8 mouse cellular contexts compared by ENCODE assay signal in genomic region chr12:84218289-84219120, GRCm38 (mm10). TPM values are rescaled to one million over a fixed set of nuclear protein-coding genes. Genes with fewer than 3 reads are reported as not detected.
DNase-seq lines count a peak whose midpoint lies in the region; ATAC-seq lines count a peak whose summit lies in the region.

Gene Elmsan1 (minus strand): TSS chr12:84218881.

- peak within 1 kb of the TSS; percentile 85 for H3K4me3 ChIP-seq in erythroblast, embryonic 14.5 days (replicated peaks)
- peak within 1 kb of the TSS; percentile 65 to 74 for H3K4me3 ChIP-seq in heart, embryonic 14.5 days (ENCODE audit: control insufficient read depth in 1 of 2, insufficient read depth in 1 of 2, low read depth in 1 of 2, low read length in 2 of 2)
- H3K4me3 ChIP-seq in liver, embryonic 13.5 days (replicated peaks) = peak within 1 kb of the TSS; percentile 82
- peak within 1 kb of the TSS; percentile 89 for H3K4me3 ChIP-seq in stomach, embryonic 14.5 days (ENCODE audit: low read depth, low read length)

- peak within 1 kb of the TSS; percentile 91 for H3K4me2 ChIP-seq in heart, embryonic 14.5 days (ENCODE audit: low read length)
- H3K4me2 ChIP-seq in liver, embryonic 13.5 days = peak within 1 kb of the TSS; percentile 81
- H3K4me2 ChIP-seq in stomach, embryonic 14.5 days (replicated peaks; ENCODE audit: low read depth, low read length) = peak within 1 kb of the TSS; percentile 85

- H3K36me3 ChIP-seq in erythroblast, embryonic 14.5 days (ENCODE audit: control insufficient read depth) = peaks cover 26% of the 10 kb centered on the region
- H3K36me3 ChIP-seq in heart, embryonic 14.5 days (ENCODE audit: control insufficient read depth, insufficient read depth, low read length) = peaks cover 8% of the 10 kb centered on the region; the same call in 1 of the 2 replicates
- H3K36me3 ChIP-seq in liver, embryonic 13.5 days = peaks cover 17% of the 10 kb centered on the region
- H3K36me3 ChIP-seq in stomach, embryonic 14.5 days (ENCODE audit: control insufficient read depth, insufficient read depth, low read length) = no peaks in the 10 kb centered on the region

- peak; percentile 86 for DNase-seq in CD4-positive helper T cell, adult 2 months (ENCODE audit: low read depth, low spot score)
- peak; percentile 81 for DNase-seq in brain, adult 2 months (ENCODE audit: low read depth, low spot score)
- DNase-seq in kidney, postnatal 10 days = peak; percentile 91
- peak; percentile 65 for DNase-seq in liver, embryonic 13.5 days
- peak; percentile 81 for DNase-seq in naive thymus-derived CD4-positive, alpha-beta T cell, adult 2 months (ENCODE audit: low read depth)

- ATAC-seq in heart, embryonic 14.5 days (ENCODE audit: insufficient number of reproducible peaks, insufficient read depth, low FRiP score, low read depth) = peak; percentile 79
- peak; percentile 90 for ATAC-seq in liver, embryonic 13.5 days (ENCODE audit: low read depth)
- peak; percentile 86 for ATAC-seq in stomach, embryonic 14.5 days (ENCODE audit: insufficient number of reproducible peaks, insufficient read depth, low FRiP score, low read depth)

- no peaks in the 10 kb centered on the region for H3K9me3 ChIP-seq in erythroblast, embryonic 14.5 days (ENCODE audit: control insufficient read depth, low read length)
- no peaks in the 10 kb centered on the region for H3K9me3 ChIP-seq in heart, embryonic 14.5 days (ENCODE audit: control insufficient read depth, low read length)
- no peaks in the 10 kb centered on the region for H3K9me3 ChIP-seq in liver, embryonic 13.5 days (replicated peaks)
- no peaks in the 10 kb centered on the region for H3K9me3 ChIP-seq in stomach, embryonic 14.5 days (ENCODE audit: control insufficient read depth, low read depth, low read length)

- peak within 1 kb of the TSS; percentile 88 for H3K9ac ChIP-seq in heart, embryonic 14.5 days (ENCODE audit: low read length)
- peak within 1 kb of the TSS; percentile 92 for H3K9ac ChIP-seq in liver, embryonic 13.5 days
- H3K9ac ChIP-seq in stomach, embryonic 14.5 days (replicated peaks; ENCODE audit: low read depth, low read length) = peak within 1 kb of the TSS; percentile 83

- H3K27me3 ChIP-seq in erythroblast, embryonic 14.5 days (ENCODE audit: control insufficient read depth) = no peaks in the 10 kb centered on the region; the same call in 1 of the 2 replicates
- H3K27me3 ChIP-seq in heart, embryonic 14.5 days (ENCODE audit: control insufficient read depth, insufficient read depth, low read length) = no peaks in the 10 kb centered on the region
- no peaks in the 10 kb centered on the region for H3K27me3 ChIP-seq in liver, embryonic 13.5 days
- H3K27me3 ChIP-seq in stomach, embryonic 14.5 days (ENCODE audit: control insufficient read depth, insufficient read depth, low read length) = no peaks in the 10 kb centered on the region

- peaks cover 85% of the 10 kb centered on the region for H3K4me1 ChIP-seq in erythroblast, embryonic 14.5 days (ENCODE audit: control insufficient read depth)
- H3K4me1 ChIP-seq in heart, embryonic 14.5 days (ENCODE audit: control insufficient read depth in 2 of 2, insufficient read depth in 2 of 2, low read length in 2 of 2) = peaks cover 29 to 52% of the 10 kb centered on the region in 2 experiments
- peaks cover 79% of the 10 kb centered on the region for H3K4me1 ChIP-seq in liver, embryonic 13.5 days (replicated peaks)
- peaks cover 22% of the 10 kb centered on the region for H3K4me1 ChIP-seq in stomach, embryonic 14.5 days (ENCODE audit: control insufficient read depth, insufficient read depth, low read length)

- peak within 1 kb of the TSS; percentile 87 to 93 for H3K27ac ChIP-seq in heart, embryonic 14.5 days (replicated peaks in 1 of 2; ENCODE audit: control insufficient read depth in 1 of 2, insufficient read depth in 1 of 2, low read depth in 2 of 2, low read length in 2 of 2)
- H3K27ac ChIP-seq in liver, embryonic 13.5 days = peak within 1 kb of the TSS; percentile 89
- peak within 1 kb of the TSS; percentile 96 for H3K27ac ChIP-seq in stomach, embryonic 14.5 days (ENCODE audit: low read length)

- under 1% methylated on average over 78 of the region's 82 CpGs for WGBS in heart, embryonic 14.5 days
- under 1% methylated on average over 82 of the region's 82 CpGs for WGBS in liver, embryonic 13.5 days (ENCODE audit: insufficient replicate concordance)
- WGBS in stomach, embryonic 14.5 days = 1% methylated on average over 78 of the region's 82 CpGs

RNA-seq across cellular contexts. Expression of gene Elmsan1, which starts in this region (rescaled TPM):
- 2.1 and 2.8 TPM in 2 replicates for polyA plus RNA-seq in erythroblast, embryonic 14.5 days (2012)
- polyA plus RNA-seq in heart, embryonic 14.5 days (2014; fragmentation: Nextera tagmentation; extraction: Ambion mirVana) = 7.1 and 7.4 TPM in 2 replicates
- 3.7 and 4.4 TPM in 2 replicates for polyA plus RNA-seq in liver, embryonic 13.5 days (2015; fragmentation: Nextera tagmentation; extraction: Ambion mirVana)
- polyA plus RNA-seq in stomach, embryonic 14.5 days (2014; fragmentation: Nextera tagmentation; extraction: Ambion mirVana) = 10.2 and 10.6 TPM in 2 replicates

Comparison
In these comparisons a context has a peak if more than half of its experiments do, and no peak if none do; other contexts are left out.
1. Peak in every context shown above with its lines: DNase-seq, ATAC-seq, H3K4me3 ChIP-seq and H3K27ac ChIP-seq.